Mouse (Mus musculus) 3134 (cell line): Measurements from ENCODE around the gene Tmem74b.
A peak's percentile ranks its signal among the peaks of the same experiment; 100 is the strongest.

Experiments used
- DNase-seq: peaks from one replicate; pipeline ENCODE4 v3.0.0-alpha.2; 2011; ENCODE audit warnings: low spot score; ENCODE audit not compliant: insufficient read length; ENCODE audit errors: extremely low read depth

Tmem74b gene

DNA sequence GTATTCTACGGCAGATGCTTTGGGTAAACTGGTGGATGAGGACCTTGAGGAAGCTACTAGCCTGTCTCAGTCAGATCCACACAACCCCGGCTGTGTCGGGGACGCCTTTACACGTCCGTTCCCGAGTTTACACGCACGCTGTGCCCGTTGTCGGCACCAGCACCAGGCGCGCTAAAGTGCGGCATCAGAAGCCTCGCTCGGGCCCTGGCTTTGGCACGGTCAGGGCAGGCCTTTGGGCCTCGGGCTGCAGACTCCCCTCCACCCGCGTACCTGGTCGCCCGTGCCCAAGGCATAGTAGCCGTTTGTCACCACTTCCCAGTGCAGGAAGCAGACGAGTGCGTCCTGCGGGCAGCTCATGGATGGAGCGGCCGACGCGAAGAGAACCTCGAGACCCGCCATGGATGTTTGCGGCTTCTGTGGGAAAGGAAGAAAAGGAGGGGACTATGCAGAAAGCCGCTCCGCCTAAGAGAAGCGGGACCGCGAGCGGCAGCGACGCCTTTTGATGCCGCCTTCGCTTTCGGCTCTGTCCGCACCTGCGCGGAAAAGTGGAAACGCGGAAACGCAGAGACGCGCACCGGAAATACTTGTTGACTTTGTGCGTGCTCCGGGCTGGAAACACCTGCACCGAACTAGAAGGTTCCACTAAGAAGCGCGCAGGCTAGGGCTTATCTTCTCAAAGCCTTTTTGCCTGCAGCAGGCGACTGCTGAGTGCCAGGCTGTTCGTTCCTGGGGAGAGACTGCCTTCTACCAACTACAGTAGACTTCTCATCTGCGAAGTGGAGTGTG lies 39.1 kb downstream of the Tmem74b start:
- peak; percentile 86 for DNase-seq

DNA sequence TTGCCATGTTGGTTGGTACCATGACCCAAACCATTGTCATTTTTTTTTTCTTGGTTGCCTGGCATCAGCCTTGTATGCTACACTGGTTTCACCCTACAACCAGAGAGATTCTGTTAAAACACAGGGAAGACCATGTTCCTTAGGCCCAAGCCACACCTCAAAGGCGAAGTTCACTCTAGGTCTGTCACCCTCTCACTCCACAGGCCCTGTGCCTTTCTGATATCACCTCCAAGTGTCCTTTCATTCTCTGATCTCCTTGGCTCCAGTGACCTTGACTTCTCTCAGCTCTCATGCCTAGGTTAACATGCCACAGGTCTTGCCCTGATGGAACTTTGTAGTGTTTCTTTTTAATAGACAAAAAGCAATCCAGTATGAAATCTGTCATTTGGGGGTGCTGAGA lies 40.3 kb downstream of the Tmem74b start:
- DNase-seq, result no peak

DNA sequence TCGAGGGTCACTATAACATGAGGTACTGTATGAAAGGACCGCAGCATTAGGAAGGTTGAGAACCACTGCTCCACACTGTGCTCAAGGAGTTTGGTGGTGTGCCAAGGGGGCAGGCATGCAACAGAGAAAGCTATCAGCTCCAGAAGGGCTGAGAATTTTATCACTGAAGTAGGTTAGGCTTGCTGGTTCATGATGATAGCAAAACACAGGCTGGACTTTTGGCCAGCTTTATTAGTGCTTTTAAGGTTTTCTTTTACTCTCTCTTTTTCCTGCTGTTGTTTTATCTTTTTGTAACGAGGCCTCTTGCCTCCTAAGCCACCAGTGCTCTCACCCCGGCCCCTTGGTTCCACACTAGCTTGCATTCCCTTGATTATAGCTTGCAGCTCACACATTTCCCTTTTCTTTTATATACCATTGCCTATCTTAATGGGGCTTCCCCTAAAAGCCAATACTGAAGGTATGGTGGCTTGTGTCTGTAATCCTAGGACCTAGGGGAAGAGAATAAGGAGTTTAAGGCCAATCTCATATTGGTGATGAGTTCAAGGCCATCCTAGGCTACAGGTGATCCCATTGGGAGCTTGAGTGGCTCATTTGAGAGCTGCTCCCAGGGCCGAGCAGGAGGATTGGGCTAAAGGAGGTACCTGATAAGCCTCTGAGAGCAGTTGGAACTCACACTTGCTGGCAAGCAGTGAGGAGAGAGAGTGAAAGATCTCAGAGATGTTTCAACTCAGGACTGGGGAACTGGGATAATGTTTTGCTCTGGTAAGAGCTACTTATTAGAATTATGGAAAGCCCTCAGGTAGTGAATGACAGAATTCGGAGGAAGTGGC lies 41.3 kb downstream of the Tmem74b start:
- DNase-seq, result no peak

DNA sequence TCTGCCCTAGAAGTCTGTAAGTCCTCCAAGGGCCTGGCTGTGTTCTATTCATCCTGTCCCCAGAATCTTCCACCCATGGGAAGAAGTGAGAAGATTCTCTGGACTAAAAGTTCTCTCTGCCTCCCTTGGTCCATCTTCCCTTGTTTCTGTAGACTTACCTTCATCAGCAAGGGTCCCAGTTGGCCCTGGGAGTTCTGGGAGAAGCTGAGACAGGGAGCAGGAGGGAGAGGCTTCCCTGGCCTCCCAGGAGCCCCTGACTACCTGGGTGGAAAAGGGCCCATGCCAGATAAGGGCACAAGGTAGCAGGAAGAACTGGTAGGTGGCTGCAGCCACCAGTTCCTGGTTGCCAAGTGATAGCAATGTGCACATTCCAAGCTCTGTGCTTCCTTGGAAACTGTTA lies 42.0 kb downstream of the Tmem74b start, which contains the start of gene Psmf1:
TSS of gene Psmf1 (minus strand) at position 342 of the 400 bp plus-strand sequence.
- no peak for DNase-seq

DNA sequence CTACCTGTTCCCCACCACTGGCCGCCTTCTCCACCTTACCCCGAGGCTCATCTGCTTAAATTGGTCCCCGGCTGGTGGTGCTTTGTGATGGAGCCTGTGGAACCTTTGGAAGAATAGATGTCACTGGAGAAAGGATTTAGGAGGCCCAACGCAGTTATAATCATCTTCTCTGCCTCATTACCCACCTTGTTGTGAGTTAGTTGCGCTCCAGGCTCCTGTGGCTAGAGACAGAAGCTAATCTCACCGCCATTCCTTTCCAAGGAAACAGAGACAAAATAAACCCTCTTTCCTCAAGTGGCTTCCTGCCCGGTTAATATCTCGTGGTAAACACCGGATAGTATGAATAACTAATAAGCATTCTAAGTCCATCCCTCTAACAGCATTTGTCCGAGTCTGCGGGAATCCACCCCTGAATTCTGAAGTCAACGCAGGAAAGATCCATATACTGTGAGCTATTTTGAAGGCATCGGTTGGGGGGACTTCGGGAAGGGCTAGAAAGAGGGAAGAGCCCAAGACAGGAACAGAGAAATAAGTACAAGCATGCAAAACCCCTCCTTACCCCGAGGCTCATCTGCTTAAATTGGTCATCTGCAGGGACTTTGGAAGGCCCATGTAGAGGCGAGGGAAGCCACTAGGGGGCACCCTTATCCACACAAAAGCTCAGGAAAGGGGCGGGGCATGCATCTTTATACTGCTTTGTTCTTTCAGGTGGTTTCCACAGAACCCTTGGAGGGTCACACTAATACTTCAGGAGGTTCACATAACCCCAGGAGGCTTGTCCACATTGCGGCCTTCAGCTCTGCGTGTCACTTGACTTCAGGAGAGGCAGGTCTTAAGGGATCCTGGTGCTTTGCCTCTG lies 46.3 kb downstream of the Tmem74b start:
- DNase-seq, result peak; percentile 30

DNA sequence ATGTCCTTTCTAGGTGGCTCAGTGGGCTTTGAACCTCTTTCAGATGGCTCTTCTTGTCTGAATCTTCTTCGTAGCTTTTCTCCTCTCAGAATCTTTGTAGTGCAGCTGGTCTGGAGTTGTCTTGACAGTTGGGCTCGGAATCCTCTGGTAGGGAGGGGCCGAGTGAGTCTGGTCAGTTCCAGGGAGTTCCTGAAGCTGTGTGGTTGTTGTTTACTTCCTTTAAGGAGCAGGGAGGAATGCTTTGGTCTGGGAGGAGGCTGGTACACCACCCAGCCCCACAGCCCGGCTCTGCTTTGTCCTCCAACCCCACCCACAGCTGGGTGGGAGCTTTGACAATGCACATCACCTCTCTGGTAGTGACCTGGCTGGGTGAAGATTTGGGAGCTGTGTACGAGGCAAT lies 49.5 kb downstream of the Tmem74b start:
- DNase-seq, result no peak

DNA sequence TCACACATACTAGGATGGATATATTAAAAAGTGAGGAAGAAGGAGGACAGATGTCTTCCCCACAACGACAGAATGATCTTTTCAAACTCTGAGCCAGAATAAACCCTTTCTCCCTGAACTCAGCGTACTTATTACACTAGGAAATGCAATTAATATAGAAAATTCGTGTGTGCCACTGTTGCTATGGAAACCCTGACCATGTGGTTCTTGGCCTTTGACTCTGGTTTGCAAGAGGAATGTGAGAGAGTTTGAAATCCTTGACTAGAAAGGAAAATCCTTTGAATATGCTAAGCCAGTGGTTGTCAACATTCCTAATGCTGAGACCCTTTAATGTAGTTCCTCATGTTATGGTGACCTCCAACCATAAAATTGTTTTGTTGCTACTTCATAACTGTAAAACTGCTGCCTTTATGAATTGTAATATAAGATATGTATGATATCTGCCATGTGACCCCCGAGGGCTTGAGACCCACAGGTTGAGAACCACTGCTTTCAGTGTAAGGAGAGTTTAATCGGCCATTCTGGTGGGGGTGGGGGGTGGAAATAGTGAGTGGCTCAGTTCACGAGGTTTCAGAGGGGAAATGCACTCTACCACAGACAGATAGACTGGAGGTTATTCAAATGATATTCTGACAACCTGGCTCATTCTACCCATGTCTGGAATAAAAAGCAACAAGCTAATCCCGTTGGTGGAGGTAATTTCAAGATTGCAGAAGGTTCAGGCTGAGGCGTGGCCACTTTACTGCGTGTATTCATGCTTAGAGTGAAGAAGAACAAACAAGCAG lies 54.7 kb downstream of the Tmem74b start:
- no peak for DNase-seq

DNA sequence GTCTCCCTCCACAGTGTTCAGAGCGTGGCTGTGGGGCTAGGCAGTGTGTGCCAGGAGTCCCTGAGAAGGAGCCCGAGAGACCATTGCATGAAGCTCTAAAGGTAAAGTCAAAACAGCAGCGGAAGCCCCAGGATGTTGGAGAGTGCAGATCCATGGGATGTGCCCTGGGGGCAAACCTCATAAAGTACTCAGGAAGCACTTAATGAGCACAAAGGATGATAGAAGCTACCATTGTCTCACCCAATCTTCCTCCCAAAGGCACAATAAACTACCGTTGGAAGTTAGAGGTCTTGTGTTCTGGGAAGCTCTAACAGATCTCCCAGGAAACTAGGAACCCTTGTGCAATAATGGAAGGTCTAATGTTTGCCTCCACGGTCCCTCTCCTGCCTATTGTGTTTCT lies 55.6 kb downstream of the Tmem74b start:
- DNase-seq, result no peak

DNA sequence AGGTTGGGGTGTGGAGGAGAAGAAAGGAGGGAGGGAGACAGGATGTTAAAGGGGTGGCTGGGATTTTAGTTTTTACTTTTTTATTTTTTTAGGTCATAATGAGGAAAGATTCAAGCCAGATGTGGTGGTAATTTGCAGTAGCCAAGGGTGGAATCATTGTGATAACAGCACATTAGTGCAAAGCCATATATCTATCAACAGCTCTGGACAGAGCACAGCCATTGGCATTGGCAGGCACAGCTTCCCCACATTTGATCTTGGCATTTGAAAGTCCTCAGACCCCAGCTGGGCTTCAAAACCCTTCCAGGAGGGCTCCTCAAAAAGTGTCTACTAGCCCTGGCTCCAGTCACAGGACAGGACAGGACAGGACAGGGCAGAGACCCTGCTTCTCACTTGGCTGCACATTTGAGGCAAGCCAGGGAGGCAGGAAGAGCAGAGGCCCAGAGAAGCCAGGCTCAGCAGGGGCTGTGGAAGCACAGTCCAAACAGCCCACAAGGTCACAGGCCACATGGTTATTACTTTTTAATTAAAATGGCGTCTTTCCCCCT lies 57.1 kb downstream of the Tmem74b start:
- no peak for DNase-seq
